29 mouse cellular contexts compared by ENCODE assay signal in genomic region chr10:39488956-39489355, GRCm38 (mm10).
DNase-seq lines count a peak whose midpoint lies in the region; ATAC-seq and TF ChIP-seq lines count a peak whose summit lies in the region.
"Had no signal": no experiment of that assay in that cellular context is flagged by ENCODE, and none has a peak within 500 bp of the region (broad histone marks: within the 10 kb centered on the region; RNA-seq: fewer than 3 reads in every experiment).

No protein-coding gene starts in this region.

- TF ChIP-seq POLR2A in thymus, adult 2 months (IDR thresholded peaks at IDR 0.05; ENCODE audit: control insufficient read depth, extremely low read depth, insufficient read depth, low read length, poor library complexity): 0 out of 2 replicates have a peak, but pooled peaks have one; percentile 16

- H3K27me3 ChIP-seq in neural tube, embryonic 13.5 days: no peaks in the 10 kb centered on the region
- no peaks in the 10 kb centered on the region for H3K27me3 ChIP-seq in thymus, adult 2 months (ENCODE audit: control insufficient read depth, insufficient read depth, low read length)
- H3K27me3 ChIP-seq: embryonic facial prominence, embryonic 13.5 days; heart, embryonic 12.5 days; hindbrain, embryonic 15.5 days; lung, embryonic 15.5 days; midbrain, embryonic 15.5 days; neural tube, embryonic 15.5 days had no signal

- no peak for ATAC-seq in neural tube, embryonic 13.5 days (ENCODE audit: low read depth)
- ATAC-seq in activated CD4-positive, CD25-positive, alpha-beta regulatory T cell, adult 4 months: peak; percentile 58
- ATAC-seq: forebrain, embryonic 14.5 days; intestine, embryonic 16.5 days; midbrain, embryonic 15.5 days had no signal

- H3K4me2 ChIP-seq in neural tube, embryonic 13.5 days: no peak overlapping the region
- H3K4me2 ChIP-seq: embryonic facial prominence, embryonic 13.5 days; heart, embryonic 12.5 days; hindbrain, embryonic 15.5 days; lung, embryonic 15.5 days; midbrain, embryonic 15.5 days; neural tube, embryonic 15.5 days had no signal

- peaks cover 82% of the 10 kb centered on the region for H3K4me1 ChIP-seq in neural tube, embryonic 13.5 days (replicated peaks)
- peaks cover 66% of the 10 kb centered on the region for H3K4me1 ChIP-seq in thymus, adult 2 months (replicated peaks; ENCODE audit: control insufficient read depth, insufficient read depth, low read length)

- 0 out of 2 replicates have a peak overlapping the region, but pooled peaks have one; percentile 38 for H3K27ac ChIP-seq in neural tube, embryonic 13.5 days (replicated peaks)
- peak overlapping the region; percentile 95 for H3K27ac ChIP-seq in thymus, adult 2 months (ENCODE audit: control insufficient read depth, insufficient read depth, low read length)
- H3K27ac ChIP-seq: embryonic facial prominence, embryonic 13.5 days; hindbrain, embryonic 15.5 days; liver, embryonic 14.5 days; lung, embryonic 15.5 days; macrophage; midbrain, embryonic 15.5 days; stomach, postnatal 0 days had no signal

- no peak overlapping the region for H3K4me3 ChIP-seq in neural tube, embryonic 13.5 days
- H3K4me3 ChIP-seq in thymus, adult 2 months (ENCODE audit: control insufficient read depth, insufficient read depth, low read length): no peak overlapping the region
- H3K4me3 ChIP-seq: embryonic facial prominence, embryonic 13.5 days; erythroblast, embryonic 14.5 days; heart, embryonic 12.5 days; hindbrain, embryonic 15.5 days; lung, embryonic 15.5 days; midbrain, embryonic 15.5 days; neural tube, embryonic 15.5 days had no signal

- H3K36me3 ChIP-seq in neural tube, embryonic 13.5 days: no peaks in the 10 kb centered on the region
- H3K36me3 ChIP-seq in thymus, adult 2 months (ENCODE audit: control insufficient read depth, insufficient read depth, low read length): no peaks in the 10 kb centered on the region
- H3K36me3 ChIP-seq: embryonic facial prominence, embryonic 13.5 days; heart, embryonic 12.5 days; hindbrain, embryonic 15.5 days; lung, embryonic 15.5 days; midbrain, embryonic 15.5 days; neural tube, embryonic 15.5 days had no signal

- no peaks in the 10 kb centered on the region for H3K9me3 ChIP-seq in neural tube, embryonic 13.5 days
- H3K9me3 ChIP-seq: embryonic facial prominence, embryonic 13.5 days; heart, embryonic 12.5 days; hindbrain, embryonic 15.5 days; lung, embryonic 15.5 days; midbrain, embryonic 15.5 days; neural tube, embryonic 15.5 days had no signal

- no peak for TF ChIP-seq CTCF in thymus, adult 2 months (IDR thresholded peaks at IDR 0.05; ENCODE audit: borderline replicate concordance, control insufficient read depth, extremely low read depth, insufficient read depth, low read length, poor library complexity)

- WGBS in neural tube, embryonic 13.5 days: 79% methylated on average over 3 of the region's 3 CpGs
- 24% methylated on average over 3 of the region's 3 CpGs for WGBS in thymus, adult 2 months

- no peak for DNase-seq in neural tube, embryonic 10.5 days (ENCODE audit: extremely low spot score, low spot score)
- DNase-seq in thymus, adult 2 months: peak; percentile 54
- DNase-seq in thymus, postnatal 4 days: peak; percentile 61
- DNase-seq in cerebellum, adult 9-10 months: no peak
- no peak for DNase-seq in left cerebral cortex, postnatal 4 days
- DNase-seq: adrenal gland, postnatal 25 days; B cell, adult 2 months; cerebellum, postnatal 10 days; gastrocnemius, postnatal 14 days; heart, adult 11 months; heart, postnatal 14 days; kidney, adult 9 months; kidney, postnatal 25 days; right cerebral cortex, adult 18-20 months; right cerebral cortex, postnatal 4 days had no signal

- intact Hi-C loops in left cerebral cortex, postnatal 4 days (cut with DNase I): no loop called here

- H3K9ac ChIP-seq in neural tube, embryonic 13.5 days: no peak overlapping the region
- H3K9ac ChIP-seq: embryonic facial prominence, embryonic 13.5 days; heart, embryonic 12.5 days; hindbrain, embryonic 15.5 days; liver, embryonic 14.5 days; lung, embryonic 15.5 days; midbrain, embryonic 15.5 days; neural tube, embryonic 15.5 days had no signal

Comparison
In these comparisons a context has a peak if more than half of its experiments do, and no peak if none do; other contexts are left out.
1. DNase-seq: peak in thymus, adult 2 months (single experiment) and thymus, postnatal 4 days (single experiment); none in neural tube, embryonic 10.5 days (single experiment), cerebellum, adult 9-10 months (single experiment) and left cerebral cortex, postnatal 4 days (single experiment).